Mouse (Mus musculus) embryo, embryonic 10 days (tissue): ENCODE measurements at regions not wholly inside any gene's neighbourhood (a gene's known extent, or its start where the extent isn't known, plus 50 kb on each side); places are given as distances from the start of the nearest gene placed in this dataset.
"Not testable (repeated sequence)": the region's sequence is repeated elsewhere in the genome, so short reads cannot be mapped to it uniquely, and the experiment has no call there.

Experiments used
- DNase-seq: peaks from one replicate; pipeline ENCODE4 v3.0.0-alpha.2; 2015; ENCODE audit warnings: low spot score

GRCm38 (mm10) chr16:86932765-86933164 is 421.2 kb upstream of the N6amt1 start:
- DNase-seq: no peak

DNA sequence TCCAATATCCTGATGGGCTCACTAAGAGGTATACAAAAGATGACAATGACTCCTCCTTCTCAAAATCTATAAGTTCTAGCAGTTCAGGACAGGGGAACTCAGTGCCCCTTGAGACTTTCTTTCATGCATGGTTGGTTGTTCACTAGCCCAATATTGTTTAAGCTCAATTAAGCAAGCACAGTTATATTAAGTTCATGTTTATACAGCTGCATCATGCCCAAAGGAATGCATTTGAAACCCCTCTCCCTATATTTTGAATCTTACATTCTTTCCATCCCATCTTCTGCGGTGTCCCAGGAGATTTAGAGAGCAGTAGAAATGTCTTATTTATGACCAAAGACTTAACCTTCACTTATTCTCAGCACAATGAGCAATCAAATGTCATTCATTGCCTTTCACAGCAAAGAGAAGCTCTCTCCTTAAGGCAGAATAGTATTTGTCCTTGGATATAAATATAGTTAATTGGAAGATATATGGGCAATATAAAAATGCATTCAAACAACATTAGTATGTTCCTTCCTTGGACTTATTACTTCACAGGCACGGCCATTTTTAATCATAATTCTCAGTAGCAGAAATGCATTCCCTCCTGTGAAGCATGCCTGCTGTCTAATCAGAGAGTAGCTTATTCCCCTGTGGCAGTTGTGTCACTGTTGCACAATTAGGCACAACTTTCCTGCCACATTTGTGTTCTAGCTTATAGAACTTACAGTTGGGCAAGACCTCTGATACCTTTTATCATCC is 455.8 kb upstream of the N6amt1 start:
- peak; percentile 21 for DNase-seq

DNA sequence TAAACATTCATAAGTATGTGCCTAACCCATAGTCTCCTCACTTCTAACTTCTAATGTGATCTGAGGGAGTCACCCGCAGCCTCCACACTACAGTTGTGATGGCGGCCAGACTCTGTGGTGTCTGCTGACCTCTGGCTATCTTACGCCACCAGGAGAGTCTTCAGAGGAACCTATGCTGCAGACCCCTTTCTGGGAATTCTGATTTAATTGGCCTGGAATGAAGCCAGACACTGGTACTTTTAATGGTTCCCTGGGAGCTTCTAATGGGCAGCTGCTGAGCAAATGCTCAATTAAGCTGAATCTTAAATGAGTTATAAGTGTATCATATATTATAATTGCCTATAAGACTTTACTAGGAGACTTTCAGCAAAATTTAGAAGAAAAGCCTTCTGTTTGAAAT is 459.0 kb upstream of the N6amt1 start:
- DNase-seq: no peak

- DNase-seq: no peak
Observed at GRCm38 (mm10) chr16:86894333-86894732, 459.7 kb upstream of the N6amt1 start.

- DNase-seq: no peak
Observed at GRCm38 (mm10) chr16:86888421-86888820, 465.6 kb upstream of the N6amt1 start.

GRCm38 (mm10) chr16:86887605-86888004 is 466.4 kb upstream of the N6amt1 start:
- DNase-seq: no peak

DNA sequence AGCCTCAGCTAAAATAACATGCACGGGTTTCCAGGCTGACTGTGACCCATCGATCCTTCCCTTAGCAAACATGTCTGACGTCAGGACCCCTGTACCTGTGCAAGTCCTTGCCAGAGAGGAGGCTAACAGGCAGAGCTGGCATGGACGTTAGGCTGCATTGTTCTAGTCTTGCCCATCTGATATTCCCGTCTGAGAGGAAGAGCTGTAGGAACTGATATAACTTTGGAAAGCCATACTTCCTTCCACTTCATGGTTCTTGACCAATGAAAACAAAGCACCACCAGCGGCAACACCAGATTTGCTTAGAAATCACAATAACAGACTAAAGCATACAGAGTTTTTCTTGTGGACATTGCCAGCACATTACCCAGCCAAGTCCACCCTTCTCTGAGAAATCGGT is 470.1 kb upstream of the N6amt1 start:
- DNase-seq: no peak

DNA sequence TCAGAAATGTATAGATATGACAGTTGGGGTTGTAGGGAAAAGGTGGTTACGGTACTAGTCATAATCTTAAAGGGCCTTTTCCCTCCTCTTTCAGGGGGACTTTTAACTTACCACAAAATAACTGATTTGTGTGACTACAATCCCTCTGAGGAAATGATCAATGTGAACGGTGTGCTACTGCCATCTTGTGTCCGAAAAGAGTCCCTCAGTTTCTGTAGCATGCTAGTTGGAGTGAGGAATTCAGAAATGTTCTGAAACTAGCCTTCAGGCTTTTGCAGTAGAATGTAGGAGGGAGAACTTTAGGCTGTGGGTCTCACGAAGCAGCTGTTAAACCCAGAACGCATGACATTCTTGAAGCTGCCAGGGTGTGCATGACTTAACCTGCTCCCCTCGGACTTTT is 471.5 kb upstream of the N6amt1 start:
- DNase-seq: peak; percentile 90

DNA sequence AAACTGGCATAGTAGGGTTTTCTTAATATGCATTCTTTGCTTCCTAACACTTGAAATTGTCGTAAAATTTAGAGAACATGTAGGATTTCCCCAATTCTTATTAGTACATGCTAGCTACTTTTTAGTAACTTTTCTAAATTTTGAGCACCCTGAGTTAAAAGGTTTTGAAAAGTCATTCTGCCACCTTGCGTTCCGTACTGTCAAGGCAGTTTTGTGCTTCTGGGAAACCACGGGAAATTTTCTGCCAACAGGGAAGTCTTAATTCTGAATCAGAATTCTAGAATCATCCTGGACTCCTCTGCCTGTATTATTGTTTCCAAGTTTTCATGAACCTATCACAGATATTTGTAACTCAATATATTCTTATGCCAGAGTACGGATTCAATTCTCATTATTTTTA is 472.4 kb upstream of the N6amt1 start:
- no peak for DNase-seq

DNA sequence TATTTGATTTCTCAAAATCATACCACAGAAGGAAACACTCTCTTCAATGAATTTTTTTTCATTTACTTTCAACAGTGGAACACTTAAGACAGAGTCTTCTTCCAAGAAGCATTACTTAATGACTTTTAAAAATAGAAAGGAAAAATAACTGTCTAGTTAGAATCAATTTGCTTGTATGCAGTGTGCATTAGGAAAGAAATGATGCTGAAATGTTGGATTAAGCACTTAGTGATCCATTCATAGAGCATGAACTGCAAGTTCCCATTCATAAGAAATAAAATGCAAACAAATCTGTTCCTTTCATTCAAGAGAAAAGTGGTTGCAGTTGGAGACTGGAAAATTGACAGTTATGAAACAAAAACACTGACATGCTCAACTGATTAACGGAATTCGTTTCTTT is 493.2 kb upstream of the N6amt1 start:
- no peak for DNase-seq

GRCm38 (mm10) chr16:86855891-86856290 is 498.1 kb upstream of the N6amt1 start:
- DNase-seq: no peak

DNA sequence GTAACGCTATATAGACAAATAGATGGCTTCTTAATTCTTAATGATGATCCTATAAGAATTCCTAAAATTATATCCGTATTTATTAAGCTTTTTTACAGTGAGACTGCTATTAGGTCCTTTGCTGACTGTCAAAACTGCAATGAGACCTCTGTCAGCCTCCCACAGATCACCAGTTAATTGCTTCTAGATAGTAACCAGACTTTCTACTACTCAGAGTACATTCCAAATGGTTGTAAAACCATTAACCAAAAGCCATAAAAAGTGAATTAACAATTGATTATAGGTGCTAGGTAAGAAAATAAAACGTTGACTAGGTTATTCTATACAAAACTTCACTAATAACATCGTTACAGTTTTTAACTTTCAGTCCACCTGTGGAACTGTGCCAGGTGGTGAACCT is 498.7 kb upstream of the N6amt1 start:
- DNase-seq: no peak

GRCm38 (mm10) chr16:86853398-86853797 is 500.6 kb upstream of the N6amt1 start:
- DNase-seq: no peak

DNA sequence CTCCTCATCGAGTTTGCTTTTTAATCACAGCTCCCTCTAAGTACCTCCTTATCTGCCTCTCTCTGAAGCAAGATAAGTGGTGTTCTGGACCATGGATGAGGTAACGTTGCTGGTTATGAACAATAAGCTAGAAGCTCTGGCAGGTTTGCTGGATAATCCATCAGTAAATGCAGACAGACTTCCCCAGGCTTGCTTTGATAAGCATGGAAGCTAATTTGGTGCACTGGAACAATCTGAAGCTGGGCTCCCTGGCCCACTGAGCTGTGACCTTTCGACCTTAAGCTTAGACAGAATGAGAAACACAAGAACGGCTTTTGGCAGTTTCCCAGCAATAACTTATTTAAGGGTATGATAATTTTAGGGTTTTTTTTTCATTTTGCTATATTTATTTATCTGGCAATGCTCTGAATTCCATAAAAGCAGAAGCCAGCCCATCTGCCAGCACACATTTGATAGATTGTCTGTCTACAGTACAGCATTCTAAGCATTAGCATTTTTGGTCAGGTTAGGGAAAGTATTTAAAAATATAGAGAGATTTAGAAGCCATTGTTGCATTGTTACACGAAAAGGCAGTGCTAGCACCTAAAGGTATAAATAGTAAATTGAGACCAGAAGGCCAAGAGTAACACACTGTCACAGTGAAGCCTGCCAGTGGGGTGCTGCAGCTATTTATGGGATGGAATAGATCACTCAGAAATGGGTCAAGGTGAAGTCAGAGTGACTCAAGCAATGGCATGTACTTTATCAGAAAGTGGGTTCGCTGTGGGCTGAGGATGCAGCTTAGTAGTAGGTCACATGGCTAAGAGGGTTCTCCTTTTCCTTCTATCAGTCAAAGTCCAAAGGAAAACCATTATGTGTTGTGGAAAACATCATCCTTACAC is 515.3 kb upstream of the N6amt1 start:
- peak; percentile 76 for DNase-seq

- no peak for DNase-seq
Observed at GRCm38 (mm10) chr16:86827645-86828044, 526.3 kb upstream of the N6amt1 start.

DNA sequence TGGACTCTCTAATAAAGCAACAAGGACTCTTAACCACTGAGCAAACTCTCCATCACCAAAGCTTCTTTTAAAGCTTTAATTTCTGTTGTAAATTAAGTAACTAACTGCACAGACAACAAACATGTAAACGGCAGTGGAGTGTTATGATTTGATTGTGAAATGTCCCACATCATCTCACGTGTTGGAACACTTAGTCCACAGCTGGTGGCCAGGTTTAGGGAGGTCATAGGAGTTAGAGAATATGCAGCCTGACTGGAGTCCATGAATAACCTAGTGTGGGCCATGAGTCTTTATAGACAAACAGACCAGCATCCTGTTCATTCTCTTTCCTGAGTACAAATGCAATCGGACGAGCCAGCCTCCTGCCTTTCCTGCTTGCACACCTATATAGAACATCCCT is 527.3 kb upstream of the N6amt1 start:
- DNase-seq: no peak

GRCm38 (mm10) chr16:86823496-86823895 is 530.5 kb upstream of the N6amt1 start:
- DNase-seq: no peak

- DNase-seq: no peak
Observed at GRCm38 (mm10) chr16:86821586-86821985, 532.4 kb upstream of the N6amt1 start.

DNA sequence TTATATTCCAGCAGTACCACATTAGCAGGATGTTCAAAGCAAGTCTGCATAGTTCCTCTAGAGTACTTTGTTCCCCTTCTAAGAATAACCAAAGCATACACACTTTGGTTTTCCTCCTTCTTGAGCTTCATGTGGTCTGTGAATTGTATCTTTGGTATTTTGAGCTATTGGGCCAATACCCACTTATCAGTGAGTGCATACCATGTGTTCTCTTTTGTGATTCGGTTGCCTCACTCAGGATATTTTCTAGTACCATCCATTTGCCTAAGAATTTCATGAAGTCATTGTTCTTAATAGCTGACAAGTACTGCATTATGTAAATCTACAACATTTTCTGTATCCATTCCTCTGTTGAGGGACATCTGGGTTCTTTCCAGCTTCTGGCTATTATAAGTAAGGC is 535.3 kb upstream of the N6amt1 start:
- DNase-seq: not testable (repeated sequence)

DNA sequence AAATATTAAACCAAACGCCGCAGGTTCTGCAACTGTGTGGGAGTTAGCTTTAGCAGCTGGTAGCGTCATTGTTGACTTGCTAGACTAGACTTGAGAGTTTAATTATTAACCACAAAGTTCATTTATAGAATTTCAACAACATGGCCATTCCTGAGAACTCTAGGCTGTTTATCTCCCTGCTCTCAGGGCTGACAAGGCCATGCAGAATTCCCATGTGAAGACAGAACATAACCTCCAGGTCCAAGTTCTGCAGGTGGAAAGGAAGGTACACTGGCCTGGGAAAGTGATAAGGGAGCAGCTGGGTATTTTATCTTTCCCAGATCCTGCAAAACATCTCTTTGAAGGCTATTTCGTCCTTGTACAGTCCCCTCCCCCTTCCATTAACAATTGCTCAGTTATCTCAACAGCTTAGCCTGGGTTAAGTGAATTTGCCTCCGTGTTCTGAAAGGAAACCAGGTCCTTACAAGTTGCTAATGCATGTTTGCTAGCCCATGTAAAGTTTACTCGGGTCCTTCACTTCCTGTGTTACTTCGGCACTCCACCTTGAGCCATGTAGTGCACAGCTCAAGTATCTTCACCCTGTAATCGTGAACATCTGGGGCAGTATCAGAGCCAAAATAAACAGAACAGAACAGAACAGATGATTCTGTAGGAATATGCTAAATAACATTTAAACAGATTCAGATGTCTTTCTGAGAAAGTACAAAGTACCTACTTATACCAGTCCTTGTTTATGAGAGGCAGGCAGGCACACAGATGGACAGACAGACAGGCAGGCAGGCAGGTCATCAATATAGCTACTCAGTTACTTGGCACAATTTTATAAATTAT is 537.0 kb upstream of the N6amt1 start:
- DNase-seq: peak; percentile 31

DNA sequence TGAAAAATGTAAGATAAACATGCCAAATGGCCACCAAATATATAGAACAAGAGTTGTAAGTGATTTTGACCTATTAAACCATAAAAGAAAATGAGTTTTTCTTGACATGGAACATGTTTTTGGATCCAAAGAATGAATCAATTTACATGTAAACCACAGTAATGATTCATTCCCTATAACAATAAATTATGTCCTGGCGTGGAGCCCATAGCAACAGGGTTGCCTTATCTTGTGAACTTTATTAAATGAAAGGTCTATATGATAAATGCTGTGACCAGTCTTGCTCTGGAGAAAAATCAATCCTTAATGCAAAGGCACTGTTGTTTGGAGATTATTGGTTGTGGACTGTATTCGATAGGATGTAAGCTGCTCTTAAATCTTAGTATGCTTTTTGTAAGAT is 538.0 kb upstream of the N6amt1 start:
- no peak for DNase-seq

DNA sequence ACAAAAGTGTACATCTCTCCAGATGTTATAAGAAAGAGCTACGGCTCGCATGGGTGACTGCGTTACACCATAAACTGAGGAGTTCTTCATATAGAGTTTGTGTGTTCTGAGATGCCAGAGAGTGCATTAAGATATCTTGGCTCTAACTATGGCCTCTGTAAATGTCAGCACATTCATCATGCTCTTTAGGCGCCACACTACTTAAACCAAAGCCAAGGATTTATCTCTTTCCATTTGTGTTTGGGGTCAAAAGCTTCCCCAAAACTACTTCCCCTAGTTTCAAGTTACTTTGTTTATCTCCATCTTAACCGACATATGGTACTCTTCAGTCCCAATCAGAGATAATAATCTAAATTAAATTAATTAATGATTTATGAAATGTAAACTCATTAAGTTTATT is 541.3 kb upstream of the N6amt1 start:
- DNase-seq: peak; percentile 31
